In genomic region chr7:17002375-17003195, GRCm38 (mm10) we compare ENCODE assay signal across 8 mouse cellular contexts. TPM values are rescaled to one million over a fixed set of nuclear protein-coding genes. Genes with fewer than 3 reads are reported as not detected.
DNase-seq lines count a peak whose midpoint lies in the region; ATAC-seq and TF ChIP-seq lines count a peak whose summit lies in the region.

No protein-coding gene starts in this region.

- intact Hi-C loops in gastrocnemius, postnatal 14 days (cut with DNase I; ENCODE audit: low total_unique reads), result no loop called here

- 14% methylated on average over 7 of the region's 7 CpGs for WGBS in limb, embryonic 10.5 days
- 14% methylated on average over 7 of the region's 7 CpGs for WGBS in midbrain, embryonic 12.5 days

- no peaks in the 10 kb centered on the region for H3K27me3 ChIP-seq in limb, embryonic 10.5 days (ENCODE audit: low read depth, poor library complexity, severe bottlenecking)
- H3K27me3 ChIP-seq in midbrain, embryonic 12.5 days, result no peaks in the 10 kb centered on the region

- TF ChIP-seq CTCF in cortical plate, adult 2 months (IDR thresholded peaks at IDR 0.05; ENCODE audit: extremely low read depth, insufficient read depth, low read length), result peak; percentile 95

- TF ChIP-seq POLR2A in cortical plate, adult 2 months (IDR thresholded peaks at IDR 0.05; ENCODE audit: extremely low read depth, insufficient read depth, low read length), result no peak

- no peak overlapping the region for H3K27ac ChIP-seq in cortical plate, adult 2 months (ENCODE audit: insufficient read depth, low read length)
- H3K27ac ChIP-seq in limb, embryonic 10.5 days, result no peak overlapping the region
- H3K27ac ChIP-seq in midbrain, embryonic 12.5 days (replicated peaks), result no peak overlapping the region

- DNase-seq in urinary bladder, adult 18-20 months (ENCODE audit: low spot score in 2 of 2), result peak; percentile 42 to 59
- no peak for DNase-seq in urinary bladder, postnatal 10 days (ENCODE audit: low spot score)
- DNase-seq in gastrocnemius, postnatal 14 days, result peak; percentile 82
- DNase-seq in kidney, adult 11 months, result peak; percentile 81
- peak; percentile 88 for DNase-seq in limb, embryonic 10.5 days (ENCODE audit: low spot score)
- DNase-seq in spleen, adult 12 weeks (ENCODE audit: low spot score), result peak; percentile 58

- ATAC-seq in midbrain, embryonic 12.5 days (ENCODE audit: low FRiP score, low read depth), result peak; percentile 69

- no peak overlapping the region for H3K4me3 ChIP-seq in cortical plate, adult 2 months (ENCODE audit: insufficient read depth, low read length)
- no peak overlapping the region for H3K4me3 ChIP-seq in limb, embryonic 10.5 days
- H3K4me3 ChIP-seq in midbrain, embryonic 12.5 days, result no peak overlapping the region

- no peaks in the 10 kb centered on the region for H3K9me3 ChIP-seq in limb, embryonic 10.5 days (replicated peaks)
- no peaks in the 10 kb centered on the region for H3K9me3 ChIP-seq in midbrain, embryonic 12.5 days

- peaks cover 85% of the 10 kb centered on the region for H3K36me3 ChIP-seq in limb, embryonic 10.5 days
- peaks cover 50% of the 10 kb centered on the region for H3K36me3 ChIP-seq in midbrain, embryonic 12.5 days

- H3K4me2 ChIP-seq in midbrain, embryonic 12.5 days (replicated peaks), result no peak overlapping the region

- no peaks in the 10 kb centered on the region for H3K4me1 ChIP-seq in cortical plate, adult 2 months (ENCODE audit: control insufficient read depth, insufficient read depth, low read length)
- H3K4me1 ChIP-seq in limb, embryonic 10.5 days, result 0 out of 2 replicates have a peak, but pooled peaks cover 4% of the 10 kb centered on the region
- peaks cover 1% of the 10 kb centered on the region; the same call in 1 of the 2 replicates for H3K4me1 ChIP-seq in midbrain, embryonic 12.5 days

- no peak overlapping the region for H3K9ac ChIP-seq in midbrain, embryonic 12.5 days (replicated peaks)

RNA-seq across cellular contexts. Expression of gene Ccdc8, which starts 10.1 kb away (rescaled TPM):
- polyA plus RNA-seq in cortical plate, adult 2 months (2012; rRNA removed), result 1.8 and 1.9 TPM in 2 replicates
- total RNA-seq in gastrocnemius, postnatal 14 days (2021), result 1 to 10 TPM; 5.8 to 6.5 TPM
- polyA plus RNA-seq in limb, embryonic 10.5 days (2016; fragmentation: Nextera tagmentation; extraction: Ambion mirVana), result 13.7 and 13.8 TPM in 2 replicates
- 7.0 and 12.6 TPM in 2 replicates for polyA plus RNA-seq in midbrain, embryonic 12.5 days (2016; fragmentation: Nextera tagmentation; extraction: Ambion mirVana)

RNA-seq across cellular contexts. Expression of gene Gm42372, which starts 19.7 kb away (rescaled TPM):
- 38.9 and 42.5 TPM in 2 replicates for polyA plus RNA-seq in cortical plate, adult 2 months (2012; rRNA removed)
- under 1 TPM in 1 of 2 experiments, not detected in 1; 0.04 TPM for total RNA-seq in gastrocnemius, postnatal 14 days (2021)
- 0.96 and 0.98 TPM in 2 replicates for polyA plus RNA-seq in limb, embryonic 10.5 days (2016; fragmentation: Nextera tagmentation; extraction: Ambion mirVana)
- polyA plus RNA-seq in midbrain, embryonic 12.5 days (2016; fragmentation: Nextera tagmentation; extraction: Ambion mirVana), result 1.7 and 1.8 TPM in 2 replicates

RNA-seq across cellular contexts. Expression of gene Ppp5c, which starts 25.1 kb away (rescaled TPM):
- polyA plus RNA-seq in cortical plate, adult 2 months (2012; rRNA removed), result 263 and 268 TPM in 2 replicates
- 10 to 100 TPM; 56.3 to 67.8 TPM for total RNA-seq in gastrocnemius, postnatal 14 days (2021)
- 149 and 158 TPM in 2 replicates for polyA plus RNA-seq in limb, embryonic 10.5 days (2016; fragmentation: Nextera tagmentation; extraction: Ambion mirVana)
- 102 TPM in 2 replicates for polyA plus RNA-seq in midbrain, embryonic 12.5 days (2016; fragmentation: Nextera tagmentation; extraction: Ambion mirVana)

RNA-seq across cellular contexts. Expression of gene Pnmal1, which starts 43.1 kb away (rescaled TPM):
- polyA plus RNA-seq in cortical plate, adult 2 months (2012; rRNA removed), result 60.2 and 64.8 TPM in 2 replicates
- not detected for total RNA-seq in gastrocnemius, postnatal 14 days (2021)
- 0.79 and 1.5 TPM in 2 replicates for polyA plus RNA-seq in limb, embryonic 10.5 days (2016; fragmentation: Nextera tagmentation; extraction: Ambion mirVana)
- polyA plus RNA-seq in midbrain, embryonic 12.5 days (2016; fragmentation: Nextera tagmentation; extraction: Ambion mirVana), result 28.8 and 34.8 TPM in 2 replicates

RNA-seq across cellular contexts. Expression of gene Pnmal2, which starts 58.1 kb away (rescaled TPM):
- polyA plus RNA-seq in cortical plate, adult 2 months (2012; rRNA removed), result 89.8 and 103 TPM in 2 replicates
- total RNA-seq in gastrocnemius, postnatal 14 days (2021), result 10 to 100 TPM in 1 of 2 experiments, 1 to 10 TPM in 1; 9.2 to 11.8 TPM
- 2.6 and 5.7 TPM in 2 replicates for polyA plus RNA-seq in limb, embryonic 10.5 days (2016; fragmentation: Nextera tagmentation; extraction: Ambion mirVana)
- polyA plus RNA-seq in midbrain, embryonic 12.5 days (2016; fragmentation: Nextera tagmentation; extraction: Ambion mirVana), result 49.3 and 55.3 TPM in 2 replicates

Comparison
In these comparisons a context has a peak if more than half of its experiments do, and no peak if none do; other contexts are left out.
1. RNA of gene Gm42372, which starts 19.7 kb away (polyA plus RNA-seq): 38.9 to 42.5 TPM in cortical plate, adult 2 months; 1.7 to 1.8 TPM in midbrain, embryonic 12.5 days and 0.96 to 0.98 TPM in limb, embryonic 10.5 days; every median in the first group is over 10 times any median in the second.